Mouse (Mus musculus) large intestine, adult 2 months (tissue): ENCODE results near the gene Olfr94. TPM values are rescaled to one million over a fixed set of nuclear protein-coding genes. Genes with fewer than 3 reads are reported as not detected.

Experiments used
- polyA plus RNA-seq: library from polyadenylated mRNA; depleted of rRNA; stranded (reverse); fragments of >200 nt; gene quantifications from 2 replicates; pipeline ENCODE4 v1.2.3, GENCODE M21; 2012; rRNA removed

Gene Olfr94
- polyA plus RNA-seq, 1 experiment = not detected

Other genes with a start within 250 kb of the Olfr94 start
- 46.0 and 54.1 TPM in 2 replicates for gene Ppp1r11, start 249.3 kb downstream of the Olfr94 start, polyA plus RNA-seq
- 36.9 and 49.6 TPM in 2 replicates for gene Znrd1, start 242.4 kb downstream of the Olfr94 start, polyA plus RNA-seq
- gene Znrd1as, start 242.4 kb downstream of the Olfr94 start, polyA plus RNA-seq = 1.2 and 2.2 TPM in 2 replicates
- gene 2410137M14Rik, start 219.8 kb downstream of the Olfr94 start, polyA plus RNA-seq = not detected in 2 replicates
- 0.14 TPM in 1 of 2 replicates, not detected in the other for gene H2-M5, start 211.5 kb downstream of the Olfr94 start, polyA plus RNA-seq
- 1.4 and 2.6 TPM in 2 replicates for gene Zfp57, start 199.8 kb downstream of the Olfr94 start, polyA plus RNA-seq
- gene Mog, start 177.6 kb downstream of the Olfr94 start, polyA plus RNA-seq = not detected in 2 replicates
- 8.1 and 11.3 TPM in 2 replicates for gene Gabbr1, start 155.0 kb downstream of the Olfr94 start, polyA plus RNA-seq
- not detected in 2 replicates for gene Olfr90, start 112.5 kb downstream of the Olfr94 start, polyA plus RNA-seq
- gene Olfr91, start 102.7 kb downstream of the Olfr94 start, polyA plus RNA-seq = not detected in 2 replicates
- gene Olfr92, start 80.9 kb downstream of the Olfr94 start, polyA plus RNA-seq = not detected in 2 replicates
- not detected in 2 replicates for gene Olfr93, start 39.5 kb downstream of the Olfr94 start, polyA plus RNA-seq
- 12.6 and 18.4 TPM in 2 replicates for gene Ubd, start 7.1 kb downstream of the Olfr94 start, polyA plus RNA-seq
- not detected in 2 replicates for gene Olfr95, start 12.1 kb upstream of the Olfr94 start, polyA plus RNA-seq
- not detected in 2 replicates for gene Olfr96, start 19.2 kb upstream of the Olfr94 start, polyA plus RNA-seq
- not detected in 2 replicates for gene Olfr97, start 36.3 kb upstream of the Olfr94 start, polyA plus RNA-seq
- not detected in 2 replicates for gene Olfr98, start 62.8 kb upstream of the Olfr94 start, polyA plus RNA-seq
- 9.6 and 9.8 TPM in 2 replicates for gene H2-M3, start 69.2 kb upstream of the Olfr94 start, polyA plus RNA-seq
- gene Olfr99, start 82.5 kb upstream of the Olfr94 start, polyA plus RNA-seq = not detected in 2 replicates
- gene Olfr101, start 103.3 kb upstream of the Olfr94 start, polyA plus RNA-seq = not detected in 2 replicates
- gene Olfr102, start 116.1 kb upstream of the Olfr94 start, polyA plus RNA-seq = not detected in 2 replicates
- not detected in 2 replicates for gene Olfr103, start 138.7 kb upstream of the Olfr94 start, polyA plus RNA-seq
- not detected in 2 replicates for gene Olfr104-ps, start 158.6 kb upstream of the Olfr94 start, polyA plus RNA-seq
- gene Olfr105-ps, start 178.0 kb upstream of the Olfr94 start, polyA plus RNA-seq = not detected in 2 replicates
- not detected in 2 replicates for gene Olfr106-ps, start 189.4 kb upstream of the Olfr94 start, polyA plus RNA-seq
- not detected in 2 replicates for gene Olfr107, start 198.2 kb upstream of the Olfr94 start, polyA plus RNA-seq
- not detected in 2 replicates for gene Olfr108, start 244.5 kb upstream of the Olfr94 start, polyA plus RNA-seq